Mouse (Mus musculus) myocyte (in vitro differentiated cells): ENCODE data around the gene Pfdn4.

Source experiments
- CEBPB ChIP-seq: IDR thresholded peaks from 2 replicates; pipeline ENCODE4 v1.6.1; 2011; ENCODE audit warnings: mild to moderate bottlenecking, moderate library complexity; ENCODE audit not compliant: poor library complexity, insufficient read depth, severe bottlenecking
- E2F4 ChIP-seq: IDR thresholded peaks from one replicate; pipeline ENCODE4 v1.6.1; 2011; ENCODE audit warnings: mild to moderate bottlenecking, control low read depth, moderate library complexity; ENCODE audit not compliant: insufficient read depth
- MAX ChIP-seq: IDR thresholded peaks from one replicate; pipeline ENCODE4 v1.6.1; 2011; ENCODE audit warnings: low read depth, mild to moderate bottlenecking, control low read depth
- MYOD1 ChIP-seq, 3 experiments: IDR thresholded peaks; one replicate each; pipeline ENCODE4 v1.6.1; 2011; ENCODE audit warnings: control low read depth in 2 of 3, low read depth in 2 of 3, mild to moderate bottlenecking in 2 of 3, moderate library complexity in 1 of 3; ENCODE audit not compliant: insufficient read length in 2 of 3, control insufficient read depth in 1 of 3
- MYOG ChIP-seq, 3 experiments: IDR thresholded peaks; one replicate each; pipeline ENCODE4 v1.6.1; 2011; ENCODE audit warnings: control low read depth in 2 of 3, low read depth in 2 of 3, mild to moderate bottlenecking in 2 of 3; ENCODE audit not compliant: insufficient read length in 2 of 3, control insufficient read depth in 1 of 3, insufficient read depth in 1 of 3
- POLR2A ChIP-seq: IDR thresholded peaks from one replicate; pipeline ENCODE4 v1.6.1; 2011; ENCODE audit warnings: low read depth, mild to moderate bottlenecking, control low read depth, moderate library complexity; ENCODE audit not compliant: insufficient read length
- POLR2AphosphoS2 ChIP-seq: IDR thresholded peaks from one replicate; pipeline ENCODE4 v1.6.1; 2011; ENCODE audit warnings: low read depth, control low read depth; ENCODE audit not compliant: insufficient read length
- REST ChIP-seq: IDR thresholded peaks from one replicate; pipeline ENCODE4 v1.6.1; 2011; ENCODE audit warnings: mild to moderate bottlenecking, control low read depth, moderate library complexity; ENCODE audit not compliant: insufficient read depth, insufficient read length
- SRF ChIP-seq: IDR thresholded peaks from one replicate; pipeline ENCODE4 v1.6.1; 2011; ENCODE audit warnings: low read depth; ENCODE audit not compliant: control insufficient read depth, insufficient read length
- TCF12 ChIP-seq: IDR thresholded peaks from one replicate; pipeline ENCODE4 v1.6.1; 2011; ENCODE audit warnings: mild to moderate bottlenecking, control low read depth; ENCODE audit not compliant: poor library complexity, insufficient read depth, severe bottlenecking
- TCF3 ChIP-seq: IDR thresholded peaks from one replicate; pipeline ENCODE4 v1.6.1; 2011; ENCODE audit warnings: low read depth, control low read depth; ENCODE audit not compliant: insufficient read length
- USF1 ChIP-seq: IDR thresholded peaks from one replicate; pipeline ENCODE4 v1.6.1; 2011; ENCODE audit warnings: low read depth, mild to moderate bottlenecking, control low read depth, moderate library complexity

DNA sequence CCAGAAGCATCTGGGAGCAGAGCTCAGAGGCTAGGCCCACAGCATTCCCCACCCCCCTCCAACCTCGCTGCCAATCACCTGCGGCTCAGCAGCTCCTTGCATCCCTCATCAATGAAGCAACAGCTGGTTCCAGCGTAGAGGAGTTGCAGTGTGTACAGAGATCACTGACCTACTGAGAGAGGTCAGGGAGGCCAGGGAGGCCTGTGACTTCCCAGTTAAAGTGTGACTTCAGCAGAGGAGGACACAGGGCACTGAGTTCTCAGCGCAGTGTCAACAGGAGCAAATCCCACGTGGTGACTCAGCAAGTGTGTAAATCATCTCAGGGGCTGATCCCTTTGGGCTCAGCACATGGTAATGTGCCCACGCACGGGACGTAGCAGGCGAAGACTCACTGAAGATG is 36.4 kb upstream of the Pfdn4 start:
- TF ChIP-seq MYOG (IDR thresholded peaks at IDR 0.05; ENCODE audit: control insufficient read depth in 1 of 3, insufficient read depth in 1 of 3, insufficient read length in 2 of 3, low read depth in 2 of 3) (no peak), POLR2A (no peak), USF1 (no peak), E2F4 (no peak), MAX (no peak), TCF12 (no peak), POLR2AphosphoS2 (no peak), MYOD1 (IDR thresholded peaks at IDR 0.05; ENCODE audit: control insufficient read depth in 1 of 3, insufficient read length in 2 of 3, low read depth in 2 of 3) (no peak), TCF3 (no peak), REST (no peak), CEBPB (no peak), SRF (no peak)
